Mouse (Mus musculus) bone marrow macrophage, adult 2 months (primary cell): Measurements from ENCODE around the gene Adssl1.

Source experiments
- CTCF ChIP-seq: IDR thresholded peaks from 2 replicates; pipeline ENCODE4 v1.5.1; 2012; ENCODE audit warnings: low read depth, mild to moderate bottlenecking, low read length, moderate library complexity
- POLR2A ChIP-seq: IDR thresholded peaks from 2 replicates; pipeline ENCODE4 v1.6.1; 2012; ENCODE audit warnings: mild to moderate bottlenecking, low read depth, low read length, borderline replicate concordance

GRCm38 (mm10) chr12:112584954-112585353 is 34.9 kb upstream of the Adssl1 start:
- no peak for TF ChIP-seq CTCF
- TF ChIP-seq POLR2A = no peak
